Mouse (Mus musculus): ENCODE data around the gene Il34.

GRCm38 (mm10) chr8:110702636-110703459 lies 102.9 kb downstream of the Il34 start:
- TF ChIP-seq CTCF (IDR thresholded peaks at IDR 0.05; ENCODE audit: insufficient read depth, low read length) (no peak), POLR2A (IDR thresholded peaks at IDR 0.05; ENCODE audit: borderline replicate concordance, extremely low read depth, low read depth, low read length) (no peak)

All from lung, adult 2 months (tissue).